Mouse (Mus musculus) myocyte (in vitro differentiated cells): ENCODE results near the gene Zfp827.

Source experiments
- CEBPB ChIP-seq: IDR thresholded peaks from 2 replicates; pipeline ENCODE4 v1.6.1; 2011; ENCODE audit warnings: mild to moderate bottlenecking, moderate library complexity; ENCODE audit not compliant: poor library complexity, insufficient read depth, severe bottlenecking
- MAX ChIP-seq: IDR thresholded peaks from one replicate; pipeline ENCODE4 v1.6.1; 2011; ENCODE audit warnings: low read depth, mild to moderate bottlenecking, control low read depth
- POLR2A ChIP-seq: IDR thresholded peaks from one replicate; pipeline ENCODE4 v1.6.1; 2011; ENCODE audit warnings: low read depth, mild to moderate bottlenecking, control low read depth, moderate library complexity; ENCODE audit not compliant: insufficient read length
- POLR2AphosphoS2 ChIP-seq: IDR thresholded peaks from one replicate; pipeline ENCODE4 v1.6.1; 2011; ENCODE audit warnings: low read depth, control low read depth; ENCODE audit not compliant: insufficient read length
- SRF ChIP-seq: IDR thresholded peaks from one replicate; pipeline ENCODE4 v1.6.1; 2011; ENCODE audit warnings: low read depth; ENCODE audit not compliant: control insufficient read depth, insufficient read length
- USF1 ChIP-seq: IDR thresholded peaks from one replicate; pipeline ENCODE4 v1.6.1; 2011; ENCODE audit warnings: low read depth, mild to moderate bottlenecking, control low read depth, moderate library complexity

DNA sequence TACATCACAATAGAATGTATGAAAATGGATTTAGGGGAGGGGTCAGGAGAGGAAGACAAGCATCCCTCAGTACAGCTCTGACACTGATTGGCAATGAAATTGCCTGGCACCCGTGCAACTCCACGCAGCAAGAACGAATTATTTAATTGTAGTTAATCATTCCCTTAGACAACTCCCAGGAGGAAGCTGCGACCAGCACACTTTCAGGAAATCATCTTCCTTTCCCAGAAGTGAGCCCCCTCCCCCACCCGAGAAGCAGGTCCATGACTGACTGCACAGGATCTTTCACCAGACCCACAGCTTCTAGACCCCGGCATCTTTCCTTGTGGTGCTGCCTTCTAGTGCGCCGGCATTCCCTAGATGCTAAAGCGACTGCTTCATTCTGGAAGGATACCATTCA, 183.4 kb downstream of the Zfp827 start:
- TF ChIP-seq MAX (no peak), POLR2AphosphoS2 (no peak), POLR2A (no peak), SRF (no peak), CEBPB (no peak), USF1 (no peak)
